Mouse (Mus musculus) splenic B cell, adult 2 months (primary cell): ENCODE measurements around the gene Hoxa2.
A peak's percentile ranks its signal among the peaks of the same experiment; 100 is the strongest.

Experiments
- DNase-seq: peaks from one replicate; pipeline ENCODE4 v3.0.0-alpha.2; 2011; ENCODE audit warnings: low read depth, low spot score
- H3K27me3 ChIP-seq: 2 replicates; pipeline ENCODE4 v1.6.1; 2012; ENCODE audit warnings: mild to moderate bottlenecking, low read length, moderate library complexity, mixed read lengths; ENCODE audit not compliant: control insufficient read depth, poor library complexity, insufficient read depth, severe bottlenecking
- H3K36me3 ChIP-seq: 2 replicates; pipeline ENCODE4 v1.6.1; 2012; ENCODE audit warnings: mild to moderate bottlenecking, low read length, moderate library complexity, mixed read lengths; ENCODE audit not compliant: control insufficient read depth, poor library complexity, insufficient read depth, severe bottlenecking

Hoxa2 gene

GRCm38 (mm10) chr6:52168191-52169055 is 3.8 kb upstream of the Hoxa2 start:
- Histone ChIP-seq H3K36me3 (no peaks in the 10 kb centered on the region), H3K27me3 (no peaks in the 10 kb centered on the region)
- no peak for DNase-seq

GRCm38 (mm10) chr6:52167736-52168161 is 3.1 kb upstream of the Hoxa2 start:
- DNase-seq: no peak
- H3K27me3 ChIP-seq: no peaks in the 10 kb centered on the region
- no peaks in the 10 kb centered on the region for H3K36me3 ChIP-seq

- Histone ChIP-seq H3K27me3 (no peaks in the 10 kb centered on the region), H3K36me3 (no peaks in the 10 kb centered on the region)
- DNase-seq: no peak
These were observed 2.5 kb upstream of the Hoxa2 start for GRCm38 (mm10) chr6:52167176-52167575.

- no peaks in the 10 kb centered on the region for H3K36me3 ChIP-seq
- H3K27me3 ChIP-seq: no peaks in the 10 kb centered on the region
- no peak for DNase-seq
These were observed 1.9 kb upstream of the Hoxa2 start for GRCm38 (mm10) chr6:52166431-52167077.

- H3K27me3 ChIP-seq: peaks cover 4% of the 10 kb centered on the region
- DNase-seq: no peak
- H3K36me3 ChIP-seq: no peaks in the 10 kb centered on the region
These were observed 1.1 kb upstream of the Hoxa2 start for GRCm38 (mm10) chr6:52165441-52166370.

GRCm38 (mm10) chr6:52164051-52164625 is 493 bp downstream of the Hoxa2 start:
- no peaks in the 10 kb centered on the region for H3K36me3 ChIP-seq
- H3K27me3 ChIP-seq: peaks cover 6% of the 10 kb centered on the region
- DNase-seq: no peak

GRCm38 (mm10) chr6:52163366-52164031 is 1.1 kb downstream of the Hoxa2 start:
- Histone ChIP-seq H3K36me3 (no peaks in the 10 kb centered on the region), H3K27me3 (peaks cover 8% of the 10 kb centered on the region)
- DNase-seq: no peak

GRCm38 (mm10) chr6:52162611-52163365 is 1.8 kb downstream of the Hoxa2 start:
- Histone ChIP-seq H3K27me3 (peaks cover 9% of the 10 kb centered on the region), H3K36me3 (no peaks in the 10 kb centered on the region)
- DNase-seq: no peak

GRCm38 (mm10) chr6:52162093-52162380 is 2.6 kb downstream of the Hoxa2 start:
- no peak for DNase-seq
- H3K27me3 ChIP-seq: peaks cover 9% of the 10 kb centered on the region
- H3K36me3 ChIP-seq: no peaks in the 10 kb centered on the region

- peaks cover 9% of the 10 kb centered on the region for H3K27me3 ChIP-seq
- H3K36me3 ChIP-seq: no peaks in the 10 kb centered on the region
- no peak for DNase-seq
These were observed 3.1 kb downstream of the Hoxa2 start for GRCm38 (mm10) chr6:52161336-52162092.

GRCm38 (mm10) chr6:52160511-52161335 is 3.9 kb downstream of the Hoxa2 start:
- DNase-seq: no peak
- H3K27me3 ChIP-seq: peaks cover 9% of the 10 kb centered on the region
- H3K36me3 ChIP-seq: no peaks in the 10 kb centered on the region

GRCm38 (mm10) chr6:52159979-52160378 is 4.7 kb downstream of the Hoxa2 start:
- no peaks in the 10 kb centered on the region for H3K36me3 ChIP-seq
- H3K27me3 ChIP-seq: peaks cover 9% of the 10 kb centered on the region
- DNase-seq: peak; percentile 11
